Mouse (Mus musculus): Measurements from ENCODE around the gene Erbb2.

Gene Erbb2

GRCm38 (mm10) chr11:98385638-98386585 is 26.4 kb upstream of the Erbb2 start, which contains the start of gene Pnmt:
Gene Pnmt (plus strand): TSS chr11:98386450.
- no peak for DNase-seq

GRCm38 (mm10) chr11:98386596-98386995 is 25.7 kb upstream of the Erbb2 start:
- peak; percentile 37 for DNase-seq

GRCm38 (mm10) chr11:98387056-98387577 is 25.2 kb upstream of the Erbb2 start:
- no peak for DNase-seq

GRCm38 (mm10) chr11:98388282-98388681 is 24.0 kb upstream of the Erbb2 start:
- no peak for DNase-seq

- peak; percentile 79 for DNase-seq
Measured at GRCm38 (mm10) chr11:98389221-98389780, 23.0 kb upstream of the Erbb2 start.

- DNase-seq: no peak
Measured at GRCm38 (mm10) chr11:98390141-98390540, 22.1 kb upstream of the Erbb2 start.

GRCm38 (mm10) chr11:98392034-98392433 is 20.2 kb upstream of the Erbb2 start:
- no peak for DNase-seq

GRCm38 (mm10) chr11:98392645-98393044 is 19.6 kb upstream of the Erbb2 start:
- peak; percentile 29 for DNase-seq

- peak; percentile 89 for DNase-seq
Measured at GRCm38 (mm10) chr11:98393317-98393716, 19.0 kb upstream of the Erbb2 start.

- no peak for DNase-seq
Measured at GRCm38 (mm10) chr11:98394301-98394700, 18.0 kb upstream of the Erbb2 start.

- DNase-seq: no peak
Measured at GRCm38 (mm10) chr11:98395041-98395440, 17.2 kb upstream of the Erbb2 start.

GRCm38 (mm10) chr11:98397946-98398345 is 14.3 kb upstream of the Erbb2 start:
- DNase-seq: no peak

- peak; percentile 86 for DNase-seq
Measured at GRCm38 (mm10) chr11:98400161-98400726, 12.0 kb upstream of the Erbb2 start, which contains the start of gene Pgap3. Gene Pgap3 (minus strand): TSS chr11:98400490.

- no peak for DNase-seq
Measured at GRCm38 (mm10) chr11:98400816-98401215, 11.5 kb upstream of the Erbb2 start.

- DNase-seq: no peak
Measured at GRCm38 (mm10) chr11:98406621-98407020, 5.6 kb upstream of the Erbb2 start.

GRCm38 (mm10) chr11:98408872-98409271 is 3.4 kb upstream of the Erbb2 start:
- no peak for DNase-seq

- DNase-seq: no peak
Measured at GRCm38 (mm10) chr11:98409341-98409822, 2.9 kb upstream of the Erbb2 start.

GRCm38 (mm10) chr11:98412797-98413301 is 579 bp downstream of the Erbb2 start:
- DNase-seq: no peak

- no peak for DNase-seq
Measured at GRCm38 (mm10) chr11:98413731-98414130, 1.5 kb downstream of the Erbb2 start.

- DNase-seq: no peak
Measured at GRCm38 (mm10) chr11:98414162-98414561, 1.9 kb downstream of the Erbb2 start.

GRCm38 (mm10) chr11:98417074-98417473 is 4.8 kb downstream of the Erbb2 start:
- DNase-seq: no peak

GRCm38 (mm10) chr11:98418273-98418672 is 6.0 kb downstream of the Erbb2 start:
- no peak for DNase-seq

GRCm38 (mm10) chr11:98418939-98419547 is 6.8 kb downstream of the Erbb2 start:
- DNase-seq: no peak

All from thymus, postnatal 14 days (tissue).